Mouse (Mus musculus): ENCODE results near the gene Nr6a1.

DNA sequence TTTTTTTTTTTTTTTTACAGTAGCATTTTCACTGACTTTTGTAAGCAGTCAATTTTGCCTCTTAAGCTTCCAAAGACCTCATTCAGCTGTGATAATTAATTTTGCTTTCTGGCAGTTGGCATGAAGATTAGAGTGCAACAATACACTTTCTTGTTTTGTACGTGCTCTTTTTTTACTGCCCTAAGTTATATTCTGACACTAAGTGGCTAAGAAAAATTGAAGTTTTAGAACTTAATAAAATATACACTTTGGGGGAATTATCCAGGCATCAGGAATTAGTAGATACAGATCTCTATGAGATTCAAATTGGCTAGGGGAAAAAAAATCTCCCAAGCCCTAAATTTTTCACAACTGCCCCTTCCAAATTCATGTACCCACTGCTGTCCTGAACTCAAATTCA is 144.8 kb downstream of the Nr6a1 start:
- TF ChIP-seq CTCF (IDR thresholded peaks at IDR 0.05; ENCODE audit: low read depth) (no peak), EP300 (IDR thresholded peaks at IDR 0.05; ENCODE audit: low read depth) (no peak)
